Mouse (Mus musculus) G1E (cell line): ENCODE results near the gene Zfp870. TPM values are rescaled to one million over a fixed set of nuclear protein-coding genes. Genes with fewer than 3 reads are reported as not detected.

Source experiments
- ATAC-seq: 2 replicates; pipeline ENCODE4 v1.8.0; 2016; ENCODE audit warnings: mild to moderate bottlenecking; ENCODE audit not compliant: insufficient number of reproducible peaks, poor library complexity, low FRiP score, severe bottlenecking; ENCODE audit errors: extremely low read depth
- DNase-seq: peaks from one replicate; pipeline ENCODE4 v3.0.0; 2012; ENCODE audit warnings: low spot score
- H3K27me3 ChIP-seq: 2 replicates; pipeline ENCODE4 v1.6.1; 2012; ENCODE audit warnings: mild to moderate bottlenecking, low read length, inconsistent platforms; ENCODE audit not compliant: insufficient read depth
- H3K36me3 ChIP-seq: replicated peaks from 2 replicates; pipeline ENCODE3; 2012; ENCODE audit warnings: mild to moderate bottlenecking, inconsistent platforms
- H3K4me1 ChIP-seq: 2 replicates; pipeline ENCODE4 v1.6.1; 2012; ENCODE audit warnings: low read depth, low read length, inconsistent platforms, mixed read lengths; ENCODE audit not compliant: insufficient read depth
- H3K4me3 ChIP-seq: 2 replicates; pipeline ENCODE4 v1.5.1; 2012; ENCODE audit warnings: low read depth, mild to moderate bottlenecking, inconsistent platforms, low read length, moderate library complexity, mixed read lengths
- H3K9me3 ChIP-seq: replicated peaks from 2 replicates; pipeline ENCODE4 v1.6.1; 2012; ENCODE audit warnings: inconsistent platforms
- CTCF ChIP-seq: IDR thresholded peaks from 2 replicates; pipeline ENCODE4 v1.5.1; 2012; ENCODE audit warnings: low read depth, low read length, inconsistent platforms, mixed read lengths
- GATA1 ChIP-seq: IDR thresholded peaks from 2 replicates; pipeline ENCODE4 v1.6.1; 2012; ENCODE audit warnings: borderline replicate concordance, low read length, inconsistent platforms, mixed read lengths
- GATA2 ChIP-seq: IDR thresholded peaks from 2 replicates; pipeline ENCODE4 v1.6.1; 2012; ENCODE audit warnings: low read depth, low read length, inconsistent platforms, borderline replicate concordance
- POLR2AphosphoS5 ChIP-seq: IDR thresholded peaks from 2 replicates; pipeline ENCODE4 v1.6.1; 2012; ENCODE audit warnings: low read depth, low read length, inconsistent platforms; ENCODE audit not compliant: insufficient replicate concordance
- TAL1 ChIP-seq: conservative IDR thresholded peaks from 2 replicates; pipeline ENCODE4 v1.6.1; 2012; ENCODE audit warnings: low read depth, low read length, inconsistent platforms, mixed read lengths
- polyA plus RNA-seq: library from polyadenylated mRNA; stranded (reverse); fragments of >175 nt; gene quantifications from 2 replicates; pipeline ENCODE4 v1.2.3, GENCODE M21; 2012
- total RNA-seq, 2 experiments: library from RNA; stranded (forward) in 1 of 2; stranded (reverse) in 1 of 2; fragments of 200-1000 nt in 1 of 2; fragments of >200 nt in 1 of 2; fragmentation: Nextera tagmentation in 1 of 2; gene quantifications; 2 replicates each; pipeline ENCODE4 v1.2.3; 2014 to 2017

The Zfp870 gene
- total and polyA plus RNA-seq, 3 experiments, result 0.39 to 3.1 (median 2.3) TPM

DNA sequence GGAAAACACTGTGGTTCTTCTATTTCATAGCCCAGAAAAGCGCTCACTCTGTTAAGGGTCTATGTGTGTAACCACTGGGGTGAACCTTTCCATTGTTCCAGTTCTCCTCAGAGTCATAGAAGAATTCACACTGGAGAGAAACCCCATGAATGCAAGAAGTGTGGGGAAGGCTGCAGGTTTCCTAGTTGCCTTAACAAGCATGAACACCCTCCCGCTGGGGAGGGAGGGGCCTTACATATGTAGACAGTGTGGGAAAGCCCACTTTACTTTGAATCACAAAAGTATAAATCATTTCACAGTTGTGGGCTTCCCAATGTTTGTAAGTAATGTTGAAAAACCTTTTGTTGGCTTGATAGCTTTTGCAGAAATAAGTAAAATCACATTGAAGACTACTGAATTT lies 50.1 kb downstream of the Zfp870 start:
- Histone ChIP-seq H3K9me3 (peaks cover 2% of the 10 kb centered on the region; the same call in 1 of the 2 replicates), H3K4me3 (no peak overlapping the region), H3K27me3 (peaks cover 4% of the 10 kb centered on the region), H3K4me1 (no peaks in the 10 kb centered on the region), H3K36me3 (no peaks in the 10 kb centered on the region)
- no peak for TF ChIP-seq CTCF
- DNase-seq (no peak), ATAC-seq (no peak)

DNA sequence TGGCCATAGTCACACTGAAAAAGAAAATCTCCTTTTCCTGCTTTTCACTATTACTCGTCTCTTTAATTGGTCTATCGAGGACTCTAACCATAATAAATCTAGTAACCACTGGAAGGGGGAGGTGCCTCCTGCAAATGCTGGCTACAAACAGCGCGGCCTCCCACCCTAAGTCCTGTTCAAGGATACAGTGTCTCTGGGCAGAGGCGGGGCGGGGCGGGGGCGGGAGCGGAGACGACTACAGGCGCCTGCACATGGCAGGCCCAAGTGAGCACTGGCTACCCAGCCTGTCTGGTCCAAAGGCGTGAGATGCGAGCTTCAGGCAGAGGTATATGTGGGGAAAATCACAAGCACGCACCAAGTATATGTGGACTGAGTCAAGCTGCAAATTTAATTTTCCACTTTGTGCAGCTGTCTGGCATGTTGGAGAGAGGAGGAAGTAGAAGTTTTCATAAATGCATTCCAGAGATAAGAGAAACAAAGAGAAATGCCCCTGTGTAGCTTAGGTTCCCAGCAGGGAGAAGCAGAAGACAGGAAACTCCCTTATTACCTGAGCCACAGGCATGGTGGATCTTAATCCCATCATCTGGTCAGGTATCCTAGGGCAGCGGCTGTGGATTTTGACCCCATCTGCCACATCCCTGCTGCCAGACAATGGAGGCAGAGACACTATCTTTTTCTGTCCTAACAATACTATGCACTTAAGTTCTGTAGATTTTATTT lies 52.2 kb downstream of the Zfp870 start:
- DNase-seq (no peak), ATAC-seq (no peak)
- no peak for TF ChIP-seq CTCF
- no peak for TF ChIP-seq GATA1
- no peak for TF ChIP-seq TAL1
- no peak for TF ChIP-seq GATA2
- TF ChIP-seq POLR2AphosphoS5, result no peak
- Histone ChIP-seq H3K9me3 (no peaks in the 10 kb centered on the region), H3K36me3 (no peaks in the 10 kb centered on the region), H3K27me3 (peaks cover 4% of the 10 kb centered on the region), H3K4me1 (no peaks in the 10 kb centered on the region), H3K4me3 (no peak overlapping the region)

DNA sequence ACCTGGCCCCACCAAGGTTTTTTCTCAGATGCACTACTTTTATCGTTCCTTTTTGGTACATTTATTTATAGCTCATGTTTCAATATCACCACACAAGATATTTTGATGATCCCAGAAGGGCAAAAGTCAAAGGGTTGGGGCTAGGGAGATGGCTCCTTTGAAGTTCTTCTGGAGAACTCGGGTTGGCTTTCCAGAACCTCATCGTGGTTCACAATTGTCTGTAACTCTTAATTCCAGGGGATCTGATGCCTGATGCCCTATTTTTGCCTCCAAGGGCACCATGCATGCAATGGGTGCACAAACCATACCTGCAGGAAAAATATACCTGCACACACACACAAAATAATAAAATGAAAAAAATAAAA lies 61.0 kb downstream of the Zfp870 start:
- Histone ChIP-seq H3K4me3 (peak overlapping the region; percentile 85), H3K27me3 (no peaks in the 10 kb centered on the region; the same call in 1 of the 2 replicates), H3K36me3 (peaks cover 12% of the 10 kb centered on the region), H3K9me3 (no peaks in the 10 kb centered on the region), H3K4me1 (peaks cover 6% of the 10 kb centered on the region)
- ATAC-seq, result no peak
- TF ChIP-seq GATA1 (no peak), GATA2 (no peak), CTCF (no peak), POLR2AphosphoS5 (no peak), TAL1 (no peak)
- no peak for DNase-seq

DNA sequence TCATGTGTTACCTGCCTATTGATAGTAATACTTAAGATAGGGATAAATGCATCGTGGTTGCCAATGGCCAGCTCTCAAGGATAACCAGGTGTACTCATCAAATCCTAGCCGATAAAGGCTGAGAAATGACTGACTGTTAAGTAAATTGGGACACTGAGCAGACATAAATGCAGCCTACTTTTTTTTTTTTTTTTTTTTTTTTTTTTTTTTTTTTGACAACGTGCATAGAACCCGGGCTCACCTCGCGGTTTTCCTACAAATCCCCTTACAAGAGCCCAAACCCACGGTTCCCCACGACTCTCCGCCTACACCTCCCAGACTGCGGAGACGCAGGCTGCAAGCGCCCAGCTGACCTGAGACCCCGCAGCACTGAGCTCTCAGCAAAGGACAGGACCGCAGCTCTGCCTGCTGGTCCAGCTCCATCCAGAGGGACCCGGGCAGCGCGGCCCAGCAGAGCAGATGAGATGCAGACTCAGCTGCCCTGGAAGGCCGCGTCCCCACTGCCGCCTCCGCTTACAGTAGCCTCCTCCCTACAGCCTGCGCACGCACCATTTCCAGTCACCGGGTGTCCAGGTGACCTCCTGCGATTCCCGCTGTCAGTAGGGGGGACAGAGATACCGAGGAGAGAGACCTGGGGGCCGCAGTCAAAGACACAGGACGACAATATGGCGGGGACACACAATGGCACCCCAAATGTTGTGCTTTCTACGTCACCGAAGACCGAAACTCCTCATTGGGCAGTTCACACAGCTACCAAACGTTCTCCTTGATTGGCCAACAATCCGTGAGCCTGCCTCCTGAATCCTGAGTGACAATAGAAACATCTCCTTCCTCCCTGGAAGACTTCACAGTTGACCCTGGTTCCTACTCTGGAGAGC lies 61.7 kb downstream of the Zfp870 start, which contains the start of gene Zfp799:
Zfp799 (minus strand) TSS at position 722 of the 878 bp plus-strand sequence.
- Histone ChIP-seq H3K4me3 (peak within 1 kb of the TSS; percentile 85), H3K36me3 (peaks cover 17% of the 10 kb centered on the region), H3K4me1 (peaks cover 6% of the 10 kb centered on the region), H3K27me3 (no peaks in the 10 kb centered on the region), H3K9me3 (no peaks in the 10 kb centered on the region)
- TF ChIP-seq POLR2AphosphoS5 (no peak), GATA2 (no peak), CTCF (no peak), GATA1 (no peak), TAL1 (no peak)
- ATAC-seq (peak; percentile 97), DNase-seq (peak; percentile 94)

Other genes starting within 250 kb of the Zfp870 start
- not detected in 2 replicates for gene Cyp4f40, start 232.7 kb downstream of the Zfp870 start, total RNA-seq (2014; fragmentation: Nextera tagmentation)
- 0.05 TPM in 1 of 2 replicates, not detected in the other for gene Cyp4f40, start 232.7 kb downstream of the Zfp870 start, total RNA-seq (2017)
- gene Cyp4f40, start 232.7 kb downstream of the Zfp870 start, polyA plus RNA-seq, result not detected in 2 replicates
- not detected in 2 replicates for gene Cyp4f15, start 206.0 kb downstream of the Zfp870 start, total RNA-seq (2014; fragmentation: Nextera tagmentation)
- 0.06 TPM in 1 of 2 replicates, not detected in the other for gene Cyp4f15, start 206.0 kb downstream of the Zfp870 start, total RNA-seq (2017)
- not detected in 2 replicates for gene Cyp4f15, start 206.0 kb downstream of the Zfp870 start, polyA plus RNA-seq
- 102 and 115 TPM in 2 replicates for gene Zfp871, start 103.4 kb downstream of the Zfp870 start, total RNA-seq (2014; fragmentation: Nextera tagmentation)
- 31.5 and 41.9 TPM in 2 replicates for gene Zfp871, start 103.4 kb downstream of the Zfp870 start, total RNA-seq (2017)
- 1.0 and 1.5 TPM in 2 replicates for gene Zfp871, start 103.4 kb downstream of the Zfp870 start, polyA plus RNA-seq
- 0.30 TPM in 1 of 2 replicates, not detected in the other for gene Zfp811, start 81.7 kb downstream of the Zfp870 start, total RNA-seq (2014; fragmentation: Nextera tagmentation)
- gene Zfp811, start 81.7 kb downstream of the Zfp870 start, total RNA-seq (2017), result 0.06 and 0.44 TPM in 2 replicates
- not detected in 2 replicates for gene Zfp811, start 81.7 kb downstream of the Zfp870 start, polyA plus RNA-seq
- 17.4 and 25.8 TPM in 2 replicates for gene Zfp799, start 61.4 kb downstream of the Zfp870 start, total RNA-seq (2014; fragmentation: Nextera tagmentation)
- gene Zfp799, start 61.4 kb downstream of the Zfp870 start, total RNA-seq (2017), result 13.1 and 16.1 TPM in 2 replicates
- gene Zfp799, start 61.4 kb downstream of the Zfp870 start, polyA plus RNA-seq, result 0.32 and 2.0 TPM in 2 replicates
- not detected in 2 replicates for gene Cyp4f14, start 25.7 kb upstream of the Zfp870 start, total RNA-seq (2014; fragmentation: Nextera tagmentation)
- 0.06 and 0.16 TPM in 2 replicates for gene Cyp4f14, start 25.7 kb upstream of the Zfp870 start, total RNA-seq (2017)
- not detected in 2 replicates for gene Cyp4f14, start 25.7 kb upstream of the Zfp870 start, polyA plus RNA-seq
- gene Cyp4f13, start 55.8 kb upstream of the Zfp870 start, total RNA-seq (2014; fragmentation: Nextera tagmentation), result 39.1 and 51.8 TPM in 2 replicates
- 12.1 and 17.8 TPM in 2 replicates for gene Cyp4f13, start 55.8 kb upstream of the Zfp870 start, total RNA-seq (2017)
- gene Cyp4f13, start 55.8 kb upstream of the Zfp870 start, polyA plus RNA-seq, result 16.7 and 20.3 TPM in 2 replicates
- gene Zfp472, start 74.2 kb upstream of the Zfp870 start, total RNA-seq (2014; fragmentation: Nextera tagmentation), result 9.0 and 12.9 TPM in 2 replicates
- 13.4 and 15.5 TPM in 2 replicates for gene Zfp472, start 74.2 kb upstream of the Zfp870 start, total RNA-seq (2017)
- 0.26 and 0.40 TPM in 2 replicates for gene Zfp472, start 74.2 kb upstream of the Zfp870 start, polyA plus RNA-seq
- 11.4 and 11.8 TPM in 2 replicates for gene Zfp952, start 101.5 kb upstream of the Zfp870 start, total RNA-seq (2014; fragmentation: Nextera tagmentation)
- 11.8 and 13.1 TPM in 2 replicates for gene Zfp952, start 101.5 kb upstream of the Zfp870 start, total RNA-seq (2017)
- gene Zfp952, start 101.5 kb upstream of the Zfp870 start, polyA plus RNA-seq, result 0.28 and 0.35 TPM in 2 replicates
- 15.0 and 16.7 TPM in 2 replicates for gene Zfp763, start 141.8 kb upstream of the Zfp870 start, total RNA-seq (2014; fragmentation: Nextera tagmentation)
- 11.2 and 11.5 TPM in 2 replicates for gene Zfp763, start 141.8 kb upstream of the Zfp870 start, total RNA-seq (2017)
- gene Zfp763, start 141.8 kb upstream of the Zfp870 start, polyA plus RNA-seq, result 0.11 and 0.25 TPM in 2 replicates
- not detected in 2 replicates for gene 4921501E09Rik, start 176.4 kb upstream of the Zfp870 start, total RNA-seq (2014; fragmentation: Nextera tagmentation)
- gene 4921501E09Rik, start 176.4 kb upstream of the Zfp870 start, total RNA-seq (2017), result 0.05 and 0.06 TPM in 2 replicates
- not detected in 2 replicates for gene 4921501E09Rik, start 176.4 kb upstream of the Zfp870 start, polyA plus RNA-seq
- 7.4 and 9.6 TPM in 2 replicates for gene Zfp563, start 197.7 kb upstream of the Zfp870 start, total RNA-seq (2014; fragmentation: Nextera tagmentation)
- gene Zfp563, start 197.7 kb upstream of the Zfp870 start, total RNA-seq (2017), result 7.5 and 10.5 TPM in 2 replicates
- 0.56 and 0.65 TPM in 2 replicates for gene Zfp563, start 197.7 kb upstream of the Zfp870 start, polyA plus RNA-seq
- not detected in 2 replicates for gene Morc2b, start 248.0 kb upstream of the Zfp870 start, total RNA-seq (2014; fragmentation: Nextera tagmentation)
- gene Morc2b, start 248.0 kb upstream of the Zfp870 start, total RNA-seq (2017), result 0.12 and 0.22 TPM in 2 replicates
- gene Morc2b, start 248.0 kb upstream of the Zfp870 start, polyA plus RNA-seq, result not detected in 2 replicates